Mouse (Mus musculus): Measurements from ENCODE around the gene Nfrkb. TPM values are rescaled to one million over a fixed set of nuclear protein-coding genes. Genes with fewer than 3 reads are reported as not detected.
A peak's percentile ranks its signal among the peaks of the same experiment; 100 is the strongest.

Gene Nfrkb
- polyA plus RNA-seq, 1 experiment from 2014 or later = 23.7 TPM

DNA sequence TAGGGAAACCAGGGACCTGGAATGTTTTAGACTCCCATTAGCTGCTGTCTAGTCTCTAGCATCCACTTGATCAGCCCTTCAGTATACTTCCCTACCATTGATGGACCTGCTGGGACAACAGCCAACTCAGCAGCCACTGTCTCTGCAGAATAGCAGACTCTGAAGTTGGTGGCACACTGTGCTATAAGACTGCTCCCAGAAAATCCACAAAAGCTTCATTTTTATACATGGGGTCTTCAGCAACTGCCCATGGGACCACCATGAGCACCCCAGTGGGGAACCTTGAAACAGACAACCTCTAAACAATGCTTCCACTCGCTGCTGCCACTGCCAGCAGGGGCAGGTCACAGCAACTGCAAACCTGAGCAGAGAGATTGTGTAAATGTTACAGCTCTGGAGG is 68.4 kb downstream of the Nfrkb start:
- Histone ChIP-seq H3K4me1 (no peaks in the 10 kb centered on the region), H3K4me3 (no peak overlapping the region), H3K9me3 (no peaks in the 10 kb centered on the region), H3K27ac (no peak overlapping the region), H3K9ac (no peak overlapping the region), H3K36me3 (no peaks in the 10 kb centered on the region), H3K27me3 (no peaks in the 10 kb centered on the region), H3K4me2 (no peak overlapping the region)
- no peak for ATAC-seq (ENCODE audit: insufficient number of reproducible peaks, insufficient read depth, low FRiP score, low TSS enrichment, low read depth)
- WGBS = 53% methylated on average over 1 of the region's 1 CpGs

DNA sequence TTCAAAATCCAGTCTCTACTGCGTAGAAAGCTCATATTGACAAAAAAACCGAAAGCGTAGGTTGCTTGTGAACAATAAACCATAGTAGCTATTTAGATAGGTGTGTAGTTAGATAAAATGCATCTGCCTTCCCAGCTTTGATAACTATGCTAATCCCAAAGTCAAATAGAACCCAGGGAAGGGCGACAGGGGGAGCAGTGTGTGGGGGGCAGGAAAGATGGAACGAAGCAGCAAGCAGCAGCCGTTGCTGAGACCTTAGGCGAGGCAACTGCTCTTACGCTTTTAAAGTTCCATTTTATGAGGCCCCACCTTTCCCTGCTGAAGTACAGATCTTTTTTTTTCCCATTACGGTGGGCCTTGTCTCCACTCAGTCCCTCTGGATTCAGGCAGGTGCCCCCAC is 77.2 kb downstream of the Nfrkb start:
- no peak overlapping the region for H3K27ac ChIP-seq
- H3K4me2 ChIP-seq = no peak overlapping the region
- WGBS = 47% methylated on average over 9 of the region's 9 CpGs

GRCm38 (mm10) chr9:31463692-31464474 is 77.9 kb downstream of the Nfrkb start, which contains the start of gene Tmem45b:
Gene Tmem45b (minus strand): TSS chr9:31464462.
- H3K9ac ChIP-seq = 0 out of 2 replicates have a peak within 1 kb of the TSS, but pooled peaks have one; percentile 44
- H3K4me3 ChIP-seq = peak within 1 kb of the TSS; percentile 28
- no peak for ATAC-seq (ENCODE audit: insufficient number of reproducible peaks, insufficient read depth, low FRiP score, low TSS enrichment, low read depth)
- WGBS = 7% methylated on average over 33 of the region's 33 CpGs
- peak within 1 kb of the TSS; percentile 47 for H3K4me2 ChIP-seq
- H3K27ac ChIP-seq = no peak within 1 kb of the TSS
- no peaks in the 10 kb centered on the region for H3K36me3 ChIP-seq
- H3K9me3 ChIP-seq = no peaks in the 10 kb centered on the region
- H3K4me1 ChIP-seq = peaks cover 9% of the 10 kb centered on the region
- peaks cover 34% of the 10 kb centered on the region for H3K27me3 ChIP-seq

More for the DNA sequence above, 77.2 kb downstream of the Nfrkb start:
- no peak for ATAC-seq (ENCODE audit: insufficient number of reproducible peaks, insufficient read depth, low FRiP score, low TSS enrichment, low read depth)
- Histone ChIP-seq H3K9me3 (no peaks in the 10 kb centered on the region), H3K9ac (no peak overlapping the region), H3K36me3 (no peaks in the 10 kb centered on the region), H3K4me1 (peaks cover 9% of the 10 kb centered on the region), H3K27me3 (peaks cover 34% of the 10 kb centered on the region), H3K4me3 (no peak overlapping the region)

Other genes with a start within 250 kb of the Nfrkb start
- gene Aplp2, start 174.4 kb upstream of the Nfrkb start, polyA plus RNA-seq (2015; fragmentation: Nextera tagmentation; extraction: Ambion mirVana) = 210 and 245 TPM in 2 replicates
- gene Prdm10, start 105.7 kb upstream of the Nfrkb start, polyA plus RNA-seq (2015; fragmentation: Nextera tagmentation; extraction: Ambion mirVana) = 5.5 and 6.5 TPM in 2 replicates
- gene Tmem45b, start 78.3 kb downstream of the Nfrkb start, polyA plus RNA-seq (2015; fragmentation: Nextera tagmentation; extraction: Ambion mirVana) = 0.90 and 1.7 TPM in 2 replicates

Data from embryonic facial prominence, embryonic 13.5 days (tissue).